24 mouse cellular contexts compared by ENCODE assay signal in the genomic region with DNA sequence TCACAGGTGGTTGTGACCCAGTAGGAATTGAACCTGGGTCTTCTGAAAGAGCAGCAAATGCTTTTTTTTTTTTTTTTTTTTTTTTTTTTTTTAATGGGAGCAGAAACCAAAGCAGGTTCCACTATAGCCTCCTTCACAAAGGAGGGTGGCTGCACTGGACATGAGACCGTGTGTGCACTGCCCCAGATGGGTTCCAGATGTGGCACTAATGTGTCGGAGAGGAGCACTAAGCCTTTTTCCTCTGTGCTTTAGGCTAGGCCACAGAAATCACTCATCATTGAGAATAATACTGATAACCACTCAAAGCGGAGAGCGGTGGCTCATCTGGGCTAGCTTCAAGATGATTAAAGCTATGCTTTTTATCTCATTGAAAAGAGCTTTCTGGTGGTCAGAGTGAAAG. TPM values are rescaled to one million over a fixed set of nuclear protein-coding genes. Genes with fewer than 3 reads are reported as not detected.
DNase-seq lines count a peak whose midpoint lies in the region; ATAC-seq and TF ChIP-seq lines count a peak whose summit lies in the region.
"Had no signal": no experiment of that assay in that cellular context is flagged by ENCODE, and none has a peak within 500 bp of the region (broad histone marks: within the 10 kb centered on the region; RNA-seq: fewer than 3 reads in every experiment).

No protein-coding gene starts in this region.

- H3K9ac ChIP-seq in forebrain, embryonic 16.5 days (replicated peaks; ENCODE audit: low read depth, low read length): no peak overlapping the region
- H3K9ac ChIP-seq in hindbrain, postnatal 0 days (replicated peaks; ENCODE audit: low read length): no peak overlapping the region
- H3K9ac ChIP-seq: embryonic facial prominence, embryonic 15.5 days; heart, embryonic 13.5 days; hindbrain, embryonic 12.5 days; intestine, embryonic 15.5 days had no signal

- no peak for TF ChIP-seq CTCF in hindbrain, postnatal 0 days (IDR thresholded peaks at IDR 0.05; ENCODE audit: low read depth)

- no peak overlapping the region for H3K4me2 ChIP-seq in forebrain, embryonic 16.5 days (ENCODE audit: low read length)
- H3K4me2 ChIP-seq in hindbrain, postnatal 0 days (ENCODE audit: low read depth, low read length): no peak overlapping the region
- H3K4me2 ChIP-seq: embryonic facial prominence, embryonic 15.5 days; heart, embryonic 13.5 days; hindbrain, embryonic 12.5 days; intestine, embryonic 15.5 days had no signal

- peak; percentile 29 for DNase-seq in heart, adult 11 months
- no peak for DNase-seq in heart, postnatal 4 days
- DNase-seq in embryo, embryonic 10.5 days (ENCODE audit: low spot score): peak; percentile 37
- peak; percentile 31 for DNase-seq in forelimb bud, embryonic 11.5 days (ENCODE audit: low read depth, low spot score)
- no peak for DNase-seq in kidney, postnatal 25 days
- DNase-seq in hindbrain, postnatal 0 days (ENCODE audit: low spot score): no peak
- DNase-seq: adrenal gland, postnatal 14 days; cerebellum, adult 11-12 months; cerebellum, adult 9-11 months; cerebellum, postnatal 36 days; gastrocnemius, adult 2 months; gastrocnemius, postnatal 25 days; heart, postnatal 36 days had no signal

- WGBS in forebrain, embryonic 16.5 days: 94% methylated on average over 4 of the region's 4 CpGs
- WGBS in hindbrain, postnatal 0 days: 89% methylated on average over 4 of the region's 4 CpGs

- H3K27me3 ChIP-seq in forebrain, embryonic 16.5 days (replicated peaks; ENCODE audit: control insufficient read depth, insufficient read depth, low read length): 0 out of 2 replicates have a peak, but pooled peaks cover 3% of the 10 kb centered on the region
- no peaks in the 10 kb centered on the region; the same call in 1 of the 2 replicates for H3K27me3 ChIP-seq in hindbrain, postnatal 0 days (ENCODE audit: insufficient read depth, low read length)
- H3K27me3 ChIP-seq: embryonic facial prominence, embryonic 15.5 days; heart, embryonic 13.5 days; intestine, embryonic 15.5 days; Patski had no signal

- H3K4me3 ChIP-seq in forebrain, embryonic 16.5 days (replicated peaks; ENCODE audit: low read length): no peak overlapping the region
- no peak overlapping the region for H3K4me3 ChIP-seq in hindbrain, postnatal 0 days (ENCODE audit: low read length)
- H3K4me3 ChIP-seq: embryonic facial prominence, embryonic 15.5 days; erythroblast, embryonic 14.5 days; forebrain, embryonic 10.5 days; gastrocnemius, adult 2 months; heart, embryonic 13.5 days; hindbrain, embryonic 12.5 days; intestine, embryonic 15.5 days had no signal

- no peak overlapping the region for H3K27ac ChIP-seq in forebrain, embryonic 16.5 days (ENCODE audit: low read length)
- H3K27ac ChIP-seq in hindbrain, postnatal 0 days: no peak overlapping the region
- H3K27ac ChIP-seq: embryonic facial prominence, embryonic 15.5 days; forebrain, embryonic 10.5 days; gastrocnemius, adult 2 months; heart, embryonic 13.5 days; hindbrain, embryonic 12.5 days; intestine, embryonic 15.5 days had no signal

- peaks cover 10% of the 10 kb centered on the region for H3K4me1 ChIP-seq in forebrain, embryonic 16.5 days (replicated peaks; ENCODE audit: control insufficient read depth, insufficient read depth, low read length)
- H3K4me1 ChIP-seq in hindbrain, postnatal 0 days (ENCODE audit: insufficient read depth, low read length): no peaks in the 10 kb centered on the region

- H3K36me3 ChIP-seq in forebrain, embryonic 16.5 days (ENCODE audit: control insufficient read depth, insufficient read depth): no peaks in the 10 kb centered on the region
- H3K36me3 ChIP-seq in hindbrain, postnatal 0 days (ENCODE audit: insufficient read depth, low read length): no peaks in the 10 kb centered on the region
- H3K36me3 ChIP-seq: embryonic facial prominence, embryonic 15.5 days; forebrain, embryonic 10.5 days; heart, embryonic 13.5 days; hindbrain, embryonic 12.5 days; intestine, embryonic 15.5 days had no signal

- no peaks in the 10 kb centered on the region for H3K9me3 ChIP-seq in forebrain, embryonic 16.5 days (ENCODE audit: control insufficient read depth, low read length)
- no peaks in the 10 kb centered on the region for H3K9me3 ChIP-seq in hindbrain, postnatal 0 days (ENCODE audit: low read length)
- H3K9me3 ChIP-seq: embryonic facial prominence, embryonic 15.5 days; forebrain, embryonic 10.5 days; heart, embryonic 13.5 days; hindbrain, embryonic 12.5 days; intestine, embryonic 15.5 days had no signal

- ATAC-seq in forebrain, embryonic 16.5 days: no peak
- no peak for ATAC-seq in hindbrain, postnatal 0 days
- ATAC-seq: activated CD4-positive, CD25-positive, alpha-beta regulatory T cell, adult 4 months; forebrain, embryonic 14.5 days; hindbrain, embryonic 16.5 days; intestine, embryonic 15.5 days; Patski had no signal

RNA-seq across cellular contexts. Expression of a gene that starts 3.5 kb away (rescaled TPM):
- total RNA-seq in heart, postnatal 4 days (2021): 10 to 100 TPM; 18.8 to 20.3 TPM
- polyA plus RNA-seq in forebrain, embryonic 16.5 days (2015; fragmentation: Nextera tagmentation; extraction: Ambion mirVana): 18.1 and 19.2 TPM in 2 replicates
- 13.1 and 16.2 TPM in 2 replicates for total RNA-seq in hindbrain, postnatal 0 days (2014; rRNA removed)
- 11.0 and 11.9 TPM in 2 replicates for polyA plus RNA-seq in hindbrain, postnatal 0 days (2015; fragmentation: Nextera tagmentation; extraction: Ambion mirVana)

RNA-seq across cellular contexts. Expression of a gene that starts 46.3 kb away (rescaled TPM):
- total RNA-seq in heart, postnatal 4 days (2021): 1 to 10 TPM in 1 of 2 experiments, under 1 TPM in 1; 0.79 to 1.1 TPM
- 0.06 and 0.20 TPM in 2 replicates for polyA plus RNA-seq in forebrain, embryonic 16.5 days (2015; fragmentation: Nextera tagmentation; extraction: Ambion mirVana)
- total RNA-seq in hindbrain, postnatal 0 days (2014; rRNA removed): 0.32 and 1.7 TPM in 2 replicates
- polyA plus RNA-seq in hindbrain, postnatal 0 days (2015; fragmentation: Nextera tagmentation; extraction: Ambion mirVana): 0.05 TPM in 1 of 2 replicates, not detected in the other
- polyA plus RNA-seq: erythroblast, embryonic 14.5 days; Patski had no signal

RNA-seq across cellular contexts. Expression of a gene that starts 57.4 kb away (rescaled TPM):
- 1 to 10 TPM; 1.2 to 2.1 TPM for total RNA-seq in heart, postnatal 4 days (2021)
- 1.0 and 1.1 TPM in 2 replicates for polyA plus RNA-seq in forebrain, embryonic 16.5 days (2015; fragmentation: Nextera tagmentation; extraction: Ambion mirVana)
- 0.47 and 1.1 TPM in 2 replicates for total RNA-seq in hindbrain, postnatal 0 days (2014; rRNA removed)
- 2.2 TPM in 2 replicates for polyA plus RNA-seq in hindbrain, postnatal 0 days (2015; fragmentation: Nextera tagmentation; extraction: Ambion mirVana)

Comparison
In these comparisons a context has a peak if more than half of its experiments do, and no peak if none do; other contexts are left out.
1. DNase-seq: peak in heart, adult 11 months (single experiment), embryo, embryonic 10.5 days (single experiment) and forelimb bud, embryonic 11.5 days (single experiment); none in heart, postnatal 4 days (single experiment), kidney, postnatal 25 days (0 of 2) and hindbrain, postnatal 0 days (single experiment).